Comparison of ENCODE assay signal across 10 mouse cellular contexts in genomic region chr10:84756435-84757095, GRCm38 (mm10). TPM values are rescaled to one million over a fixed set of nuclear protein-coding genes. Genes with fewer than 3 reads are reported as not detected.
A peak's percentile ranks its signal among the peaks of the same experiment; 100 is the strongest.
DNase-seq lines count a peak whose midpoint lies in the region; ATAC-seq lines count a peak whose summit lies in the region.
"Had no signal": no experiment of that assay in that cellular context is flagged by ENCODE, and none has a peak within 500 bp of the region (broad histone marks: within the 10 kb centered on the region; RNA-seq: fewer than 3 reads in every experiment).

No protein-coding gene starts in this region.

- H3K4me1 ChIP-seq in forebrain, embryonic 12.5 days: peaks cover 69% of the 10 kb centered on the region
- peaks cover 49% of the 10 kb centered on the region for H3K4me1 ChIP-seq in limb, embryonic 15.5 days
- peaks cover 28% of the 10 kb centered on the region for H3K4me1 ChIP-seq in stomach, embryonic 16.5 days (ENCODE audit: control insufficient read depth, insufficient read depth, low read length)

- peak overlapping the region; percentile 96 for H3K27ac ChIP-seq in forebrain, embryonic 12.5 days
- no peak overlapping the region for H3K27ac ChIP-seq in limb, embryonic 15.5 days
- no peak overlapping the region for H3K27ac ChIP-seq in stomach, embryonic 16.5 days (ENCODE audit: low read length)

- intact Hi-C loops in heart, postnatal 25 days (cut with DNase I): no loop called here

- ATAC-seq in forebrain, embryonic 12.5 days (ENCODE audit: low FRiP score): peak; percentile 11; the same call in 1 of the 2 replicates
- no peak for ATAC-seq in limb, embryonic 15.5 days (ENCODE audit: insufficient number of reproducible peaks, low FRiP score, low TSS enrichment, low read depth)
- ATAC-seq in stomach, embryonic 16.5 days (ENCODE audit: insufficient read depth, low FRiP score): no peak
- no peak for ATAC-seq in CD4-positive, CD25-positive, alpha-beta regulatory T cell, adult 4 months

- H3K27me3 ChIP-seq in forebrain, embryonic 12.5 days: peaks cover 71% of the 10 kb centered on the region
- H3K27me3 ChIP-seq in limb, embryonic 15.5 days: peaks cover 97% of the 10 kb centered on the region
- peaks cover 94% of the 10 kb centered on the region for H3K27me3 ChIP-seq in stomach, embryonic 16.5 days (ENCODE audit: control insufficient read depth, insufficient read depth, low read length)

- H3K36me3 ChIP-seq in forebrain, embryonic 12.5 days (replicated peaks): no peaks in the 10 kb centered on the region
- no peaks in the 10 kb centered on the region for H3K36me3 ChIP-seq in limb, embryonic 15.5 days
- H3K36me3 ChIP-seq in stomach, embryonic 16.5 days (ENCODE audit: control insufficient read depth, insufficient read depth, low read length): no peaks in the 10 kb centered on the region

- WGBS in forebrain, embryonic 12.5 days: under 1% methylated on average over 42 of the region's 42 CpGs
- under 1% methylated on average over 42 of the region's 42 CpGs for WGBS in limb, embryonic 15.5 days
- WGBS in stomach, embryonic 16.5 days: under 1% methylated on average over 42 of the region's 42 CpGs

- H3K9ac ChIP-seq in forebrain, embryonic 12.5 days: peak overlapping the region; percentile 73
- H3K9ac ChIP-seq in limb, embryonic 15.5 days: no peak overlapping the region
- no peak overlapping the region for H3K9ac ChIP-seq in stomach, embryonic 16.5 days (ENCODE audit: low read length)

- H3K4me3 ChIP-seq in forebrain, embryonic 12.5 days (replicated peaks): peak overlapping the region; percentile 55
- H3K4me3 ChIP-seq in limb, embryonic 15.5 days: peak overlapping the region; percentile 35
- H3K4me3 ChIP-seq in stomach, embryonic 16.5 days (replicated peaks; ENCODE audit: low read length): peak overlapping the region; percentile 29
- H3K4me3 ChIP-seq: erythroblast, embryonic 14.5 days had no signal

- H3K4me2 ChIP-seq in forebrain, embryonic 12.5 days: peak overlapping the region; percentile 67
- H3K4me2 ChIP-seq in limb, embryonic 15.5 days: peak overlapping the region; percentile 58
- H3K4me2 ChIP-seq in stomach, embryonic 16.5 days (ENCODE audit: low read depth, low read length): peak overlapping the region; percentile 43

- no peaks in the 10 kb centered on the region for H3K9me3 ChIP-seq in forebrain, embryonic 12.5 days
- H3K9me3 ChIP-seq in limb, embryonic 15.5 days: no peaks in the 10 kb centered on the region
- no peaks in the 10 kb centered on the region for H3K9me3 ChIP-seq in stomach, embryonic 16.5 days (replicated peaks; ENCODE audit: control insufficient read depth, low read length)

- peak; percentile 80 for DNase-seq in heart, adult 11 months
- DNase-seq in heart, postnatal 25 days (ENCODE audit: low spot score): no peak
- DNase-seq in B cell, adult 2 months: peak; percentile 39 to 47
- DNase-seq in T-cell, adult 2 months (ENCODE audit: low spot score): no peak

RNA-seq across cellular contexts. Expression of gene Rfx4, which starts 0.7 kb away (rescaled TPM):
- total RNA-seq in heart, postnatal 25 days (2021): under 1 TPM in 1 of 2 experiments, not detected in 1; 0.16 TPM
- polyA plus RNA-seq in forebrain, embryonic 12.5 days (2016; fragmentation: Nextera tagmentation; extraction: Ambion mirVana): 24.8 and 26.5 TPM in 2 replicates
- 0.07 and 0.24 TPM in 2 replicates for polyA plus RNA-seq in limb, embryonic 15.5 days (2015; fragmentation: Nextera tagmentation; extraction: Ambion mirVana)
- 0.06 TPM in 1 of 2 replicates, not detected in the other for polyA plus RNA-seq in stomach, embryonic 16.5 days (2015; fragmentation: Nextera tagmentation; extraction: Ambion mirVana)
- not detected for polyA plus RNA-seq in CD4-positive, CD25-positive, alpha-beta regulatory T cell, adult 4 months (2017; shearing (Covaris generic))
- polyA plus RNA-seq: C2C12; erythroblast, embryonic 14.5 days had no signal

Comparison
In these comparisons a context has a peak if more than half of its experiments do, and no peak if none do; other contexts are left out.
1. DNase-seq: peak in heart, adult 11 months (single experiment) and B cell, adult 2 months (2 of 2); none in heart, postnatal 25 days (single experiment) and T-cell, adult 2 months (single experiment).
2. RNA of gene Rfx4, which starts 0.7 kb away (polyA plus RNA-seq): 24.8 to 26.5 TPM in forebrain, embryonic 12.5 days; 0.07 to 0.24 TPM in limb, embryonic 15.5 days, not detected in CD4-positive, CD25-positive, alpha-beta regulatory T cell, adult 4 months and 0.06 TPM in stomach, embryonic 16.5 days; every median in the first group is over 10 times any median in the second.
3. Peak in every context shown above with its lines, with median percentiles within 50 percentile points of each other: H3K4me2 ChIP-seq and H3K4me3 ChIP-seq.